Mouse (Mus musculus): ENCODE results near the gene Ccm2. TPM values are rescaled to one million over a fixed set of nuclear protein-coding genes. Genes with fewer than 3 reads are reported as not detected.

Ccm2 gene
- polyA plus RNA-seq, 1 experiment, result 450 TPM

- Histone ChIP-seq H3K27ac (ENCODE audit: control insufficient read depth, insufficient read depth, low read length) (peak overlapping the region; percentile 54; the same call in 1 of the 2 replicates), H3K4me1 (replicated peaks; ENCODE audit: control insufficient read depth, insufficient read depth, low read length) (peaks cover 17% of the 10 kb centered on the region), H3K4me3 (ENCODE audit: control insufficient read depth, insufficient read depth, low read length) (no peak overlapping the region), H3K27me3 (ENCODE audit: control insufficient read depth, insufficient read depth, low read length) (no peaks in the 10 kb centered on the region), H3K36me3 (ENCODE audit: control insufficient read depth, insufficient read depth, low read length) (peaks cover 8% of the 10 kb centered on the region; the same call in 1 of the 2 replicates)
- WGBS, result 10% methylated on average over 4 of the region's 4 CpGs
- peak; percentile 48 for DNase-seq
- no peak for TF ChIP-seq POLR2A (IDR thresholded peaks at IDR 0.05; ENCODE audit: control insufficient read depth, extremely low read depth, insufficient read depth, low read length, poor library complexity)
- TF ChIP-seq CTCF (IDR thresholded peaks at IDR 0.05; ENCODE audit: borderline replicate concordance, control insufficient read depth, extremely low read depth, insufficient read depth, low read length, poor library complexity), result no peak
These were observed 81.0 kb downstream of the Ccm2 start for GRCm38 (mm10) chr11:6627731-6628130.

DNA sequence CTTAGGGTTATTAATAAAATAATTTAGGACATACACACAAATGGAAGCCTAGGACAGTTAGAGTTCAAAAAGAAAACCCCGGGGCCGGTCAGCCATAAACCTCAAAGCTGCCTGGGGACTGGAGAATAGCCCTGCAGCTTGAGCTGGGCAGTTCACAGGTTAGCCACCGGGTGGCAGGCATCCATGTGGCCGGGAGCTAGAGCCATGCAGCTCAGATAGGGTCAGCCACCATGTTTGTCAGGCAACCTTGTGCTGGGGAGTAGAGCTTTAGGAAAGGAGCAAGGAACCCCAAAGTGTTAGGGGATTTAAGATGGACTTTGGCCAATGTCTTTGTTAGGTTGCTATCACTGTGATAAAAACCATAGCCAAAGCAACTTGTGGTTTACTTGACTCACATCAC, 81.9 kb downstream of the Ccm2 start:
- 0 out of 2 replicates have a peak, but pooled peaks cover 3% of the 10 kb centered on the region for H3K36me3 ChIP-seq (ENCODE audit: control insufficient read depth, insufficient read depth, low read length)
- H3K4me1 ChIP-seq (replicated peaks; ENCODE audit: control insufficient read depth, insufficient read depth, low read length), result peaks cover 17% of the 10 kb centered on the region
- DNase-seq, result peak; percentile 67
- peak overlapping the region; percentile 86; the same call in 1 of the 2 replicates for H3K27ac ChIP-seq (ENCODE audit: control insufficient read depth, insufficient read depth, low read length)
- TF ChIP-seq POLR2A (IDR thresholded peaks at IDR 0.05; ENCODE audit: control insufficient read depth, extremely low read depth, insufficient read depth, low read length, poor library complexity) (no peak), CTCF (IDR thresholded peaks at IDR 0.05; ENCODE audit: borderline replicate concordance, control insufficient read depth, extremely low read depth, insufficient read depth, low read length, poor library complexity) (peak; percentile 74; the same call in 1 of the 2 replicates)
- H3K27me3 ChIP-seq (ENCODE audit: control insufficient read depth, insufficient read depth, low read length), result no peaks in the 10 kb centered on the region
- no peak overlapping the region for H3K4me3 ChIP-seq (ENCODE audit: control insufficient read depth, insufficient read depth, low read length)
- WGBS, result 52% methylated on average over 4 of the region's 4 CpGs

GRCm38 (mm10) chr11:6629655-6630054, 83.0 kb downstream of the Ccm2 start:
- peak; percentile 38 for DNase-seq
- H3K4me3 ChIP-seq (ENCODE audit: control insufficient read depth, insufficient read depth, low read length), result no peak overlapping the region
- TF ChIP-seq CTCF (IDR thresholded peaks at IDR 0.05; ENCODE audit: borderline replicate concordance, control insufficient read depth, extremely low read depth, insufficient read depth, low read length, poor library complexity) (no peak), POLR2A (IDR thresholded peaks at IDR 0.05; ENCODE audit: control insufficient read depth, extremely low read depth, insufficient read depth, low read length, poor library complexity) (no peak)

DNA sequence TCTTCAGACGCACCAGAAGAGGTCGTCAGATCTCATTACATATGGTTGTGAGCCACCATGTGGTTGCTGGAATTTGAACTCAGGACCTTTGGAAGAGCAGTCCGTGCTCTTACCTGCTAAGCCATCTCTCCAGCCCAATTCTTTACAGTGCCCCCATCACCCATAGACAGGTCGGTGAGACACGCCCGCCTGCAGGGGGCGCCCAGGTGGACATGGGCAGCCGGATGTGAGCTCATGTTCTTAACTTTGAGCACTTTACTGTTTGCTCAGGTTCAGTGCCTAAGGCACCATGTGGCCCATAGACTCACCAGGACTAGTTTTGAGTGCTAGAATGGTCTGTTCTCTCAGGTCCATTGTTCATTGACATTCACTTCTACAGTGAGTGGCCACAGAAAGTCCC, 89.5 kb downstream of the Ccm2 start:
- H3K36me3 ChIP-seq (ENCODE audit: control insufficient read depth, insufficient read depth, low read length), result no peaks in the 10 kb centered on the region
- TF ChIP-seq CTCF (IDR thresholded peaks at IDR 0.05; ENCODE audit: borderline replicate concordance, control insufficient read depth, extremely low read depth, insufficient read depth, low read length, poor library complexity) (0 out of 2 replicates have a peak, but pooled peaks have one; percentile 21), POLR2A (IDR thresholded peaks at IDR 0.05; ENCODE audit: control insufficient read depth, extremely low read depth, insufficient read depth, low read length, poor library complexity) (no peak)
- H3K4me3 ChIP-seq (ENCODE audit: control insufficient read depth, insufficient read depth, low read length), result no peak overlapping the region
- no peaks in the 10 kb centered on the region for H3K27me3 ChIP-seq (ENCODE audit: control insufficient read depth, insufficient read depth, low read length)
- 79% methylated on average over 8 of the region's 8 CpGs for WGBS
- no peaks in the 10 kb centered on the region; the same call in 1 of the 2 replicates for H3K4me1 ChIP-seq (replicated peaks; ENCODE audit: control insufficient read depth, insufficient read depth, low read length)
- peak; percentile 38 for DNase-seq
- no peak overlapping the region for H3K27ac ChIP-seq (ENCODE audit: control insufficient read depth, insufficient read depth, low read length)

More at GRCm38 (mm10) chr11:6629655-6630054, 83.0 kb downstream of the Ccm2 start:
- no peaks in the 10 kb centered on the region for H3K27me3 ChIP-seq (ENCODE audit: control insufficient read depth, insufficient read depth, low read length)
- no peak overlapping the region for H3K27ac ChIP-seq (ENCODE audit: control insufficient read depth, insufficient read depth, low read length)
- peaks cover 13% of the 10 kb centered on the region for H3K4me1 ChIP-seq (replicated peaks; ENCODE audit: control insufficient read depth, insufficient read depth, low read length)
- no peaks in the 10 kb centered on the region for H3K36me3 ChIP-seq (ENCODE audit: control insufficient read depth, insufficient read depth, low read length)

DNA sequence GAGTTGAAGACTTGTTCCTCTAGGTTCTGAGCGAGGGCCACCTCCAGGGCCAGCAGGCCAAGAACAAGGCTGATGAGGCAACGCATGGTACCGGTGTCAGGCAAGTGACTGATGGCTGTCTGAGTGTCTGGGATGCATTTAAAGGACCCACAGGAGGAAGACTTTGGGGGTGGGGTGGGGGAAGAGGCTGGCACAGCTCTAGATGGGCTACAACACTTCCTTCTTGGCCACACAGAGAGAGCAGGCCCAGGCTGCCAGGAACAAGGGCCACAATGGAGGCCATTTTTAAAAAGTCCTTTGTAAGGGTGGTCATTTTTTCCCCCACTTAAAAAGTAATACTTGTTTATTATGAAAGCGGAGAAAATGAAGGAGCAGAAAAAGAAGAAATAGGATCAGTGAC, 91.8 kb downstream of the Ccm2 start, which contains the start of gene Wap:
Gene Wap (minus strand): TSS at position 101 of the 400 bp plus-strand sequence.
- Histone ChIP-seq H3K27me3 (ENCODE audit: control insufficient read depth, insufficient read depth, low read length) (no peaks in the 10 kb centered on the region), H3K36me3 (ENCODE audit: control insufficient read depth, insufficient read depth, low read length) (no peaks in the 10 kb centered on the region), H3K4me3 (ENCODE audit: control insufficient read depth, insufficient read depth, low read length) (no peak within 1 kb of the TSS), H3K4me1 (replicated peaks; ENCODE audit: control insufficient read depth, insufficient read depth, low read length) (no peaks in the 10 kb centered on the region; the same call in 1 of the 2 replicates), H3K27ac (ENCODE audit: control insufficient read depth, insufficient read depth, low read length) (no peak within 1 kb of the TSS)
- no peak for DNase-seq
- no peak for TF ChIP-seq POLR2A (IDR thresholded peaks at IDR 0.05; ENCODE audit: control insufficient read depth, extremely low read depth, insufficient read depth, low read length, poor library complexity)
- no peak for TF ChIP-seq CTCF (IDR thresholded peaks at IDR 0.05; ENCODE audit: borderline replicate concordance, control insufficient read depth, extremely low read depth, insufficient read depth, low read length, poor library complexity)
- WGBS, result 98% methylated on average over 4 of the region's 4 CpGs

- no peak for DNase-seq
- H3K4me1 ChIP-seq (replicated peaks; ENCODE audit: control insufficient read depth, insufficient read depth, low read length), result no peaks in the 10 kb centered on the region; the same call in 1 of the 2 replicates
- no peak overlapping the region for H3K27ac ChIP-seq (ENCODE audit: control insufficient read depth, insufficient read depth, low read length)
- no peak for TF ChIP-seq POLR2A (IDR thresholded peaks at IDR 0.05; ENCODE audit: control insufficient read depth, extremely low read depth, insufficient read depth, low read length, poor library complexity)
- no peak for TF ChIP-seq CTCF (IDR thresholded peaks at IDR 0.05; ENCODE audit: borderline replicate concordance, control insufficient read depth, extremely low read depth, insufficient read depth, low read length, poor library complexity)
- H3K27me3 ChIP-seq (ENCODE audit: control insufficient read depth, insufficient read depth, low read length), result no peaks in the 10 kb centered on the region
- no peaks in the 10 kb centered on the region for H3K36me3 ChIP-seq (ENCODE audit: control insufficient read depth, insufficient read depth, low read length)
- 74% methylated on average over 6 of the region's 6 CpGs for WGBS
- no peak overlapping the region for H3K4me3 ChIP-seq (ENCODE audit: control insufficient read depth, insufficient read depth, low read length)
These were observed 92.4 kb downstream of the Ccm2 start for GRCm38 (mm10) chr11:6639072-6639471.

DNA sequence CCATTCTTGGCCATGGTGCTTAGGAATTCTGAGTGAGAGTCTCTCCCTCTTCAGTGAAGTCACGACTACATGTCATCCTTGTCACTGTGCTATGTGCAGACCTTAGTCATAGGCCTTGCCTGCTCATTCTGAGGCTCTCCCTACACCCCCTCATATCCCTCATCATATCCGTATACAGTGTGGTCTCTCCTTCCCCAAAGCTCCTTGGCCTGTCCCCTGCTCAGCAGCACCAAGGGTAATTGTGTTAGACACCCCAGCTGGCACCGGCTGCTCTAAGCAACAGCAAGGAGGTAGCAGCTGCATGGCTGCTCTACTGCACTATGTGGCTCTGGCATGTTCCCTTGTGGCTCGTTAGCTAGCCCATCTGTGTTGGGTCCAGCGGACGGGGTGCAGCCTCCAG, 97.9 kb downstream of the Ccm2 start:
- Histone ChIP-seq H3K36me3 (ENCODE audit: control insufficient read depth, insufficient read depth, low read length) (no peaks in the 10 kb centered on the region), H3K4me3 (ENCODE audit: control insufficient read depth, insufficient read depth, low read length) (no peak overlapping the region), H3K27ac (ENCODE audit: control insufficient read depth, insufficient read depth, low read length) (no peak overlapping the region), H3K27me3 (ENCODE audit: control insufficient read depth, insufficient read depth, low read length) (no peaks in the 10 kb centered on the region), H3K4me1 (replicated peaks; ENCODE audit: control insufficient read depth, insufficient read depth, low read length) (no peaks in the 10 kb centered on the region)
- TF ChIP-seq POLR2A (IDR thresholded peaks at IDR 0.05; ENCODE audit: control insufficient read depth, extremely low read depth, insufficient read depth, low read length, poor library complexity) (no peak), CTCF (IDR thresholded peaks at IDR 0.05; ENCODE audit: borderline replicate concordance, control insufficient read depth, extremely low read depth, insufficient read depth, low read length, poor library complexity) (no peak)
- no peak for DNase-seq
- 96% methylated on average over 6 of the region's 6 CpGs for WGBS
